Mouse (Mus musculus) natural killer cell, adult 2 months (primary cell): ENCODE measurements around the gene Fam222b.
"Not testable (repeated sequence)": the region's sequence is repeated elsewhere in the genome, so short reads cannot be mapped to it uniquely, and the experiment has no call there.

Experiments
- DNase-seq, 2 experiments: peaks; one replicate each; pipeline ENCODE4 v3.0.0; 2022; ENCODE audit warnings: low spot score in 2 of 2

Gene Fam222b

GRCm38 (mm10) chr11:78180081-78180761 lies 85.8 kb downstream of the Fam222b start:
- DNase-seq = no peak

- no peak for DNase-seq
Observed at GRCm38 (mm10) chr11:78181830-78182357, 87.4 kb downstream of the Fam222b start.

- DNase-seq = no peak
Observed at GRCm38 (mm10) chr11:78182450-78182849, 88.0 kb downstream of the Fam222b start.

GRCm38 (mm10) chr11:78182961-78183844 lies 88.7 kb downstream of the Fam222b start, which contains the start of gene Rpl23a:
Gene Rpl23a, minus strand, starts transcription at chr11:78183584.
- peak; percentile 72 to 78 for DNase-seq

GRCm38 (mm10) chr11:78183884-78184514 lies 89.5 kb downstream of the Fam222b start:
- no peak for DNase-seq

GRCm38 (mm10) chr11:78184702-78185101 lies 90.2 kb downstream of the Fam222b start:
- DNase-seq = not testable (repeated sequence)

GRCm38 (mm10) chr11:78188331-78189233 lies 94.1 kb downstream of the Fam222b start, which contains the start of gene Rab34:
Gene Rab34, plus strand, starts transcription at chr11:78188430.
- DNase-seq = peak in 1 of 2 experiments; percentile 14

- DNase-seq = no peak
Observed at GRCm38 (mm10) chr11:78189234-78190040, 95.0 kb downstream of the Fam222b start.

- no peak for DNase-seq
Observed at GRCm38 (mm10) chr11:78190041-78190440, 95.6 kb downstream of the Fam222b start.

GRCm38 (mm10) chr11:78193113-78193512 lies 98.7 kb downstream of the Fam222b start, which contains the start of gene Proca1:
Gene Proca1, plus strand, starts transcription at chr11:78193392.
- no peak for DNase-seq

GRCm38 (mm10) chr11:78194411-78195100 lies 100.1 kb downstream of the Fam222b start:
- peak; percentile 57 to 71 for DNase-seq

GRCm38 (mm10) chr11:78195101-78195863 lies 100.8 kb downstream of the Fam222b start:
- no peak for DNase-seq

- no peak for DNase-seq
Observed at GRCm38 (mm10) chr11:78202372-78202771, 107.9 kb downstream of the Fam222b start.

- no peak for DNase-seq
Observed at GRCm38 (mm10) chr11:78204287-78204686, 109.8 kb downstream of the Fam222b start.

- DNase-seq = no peak
Observed at GRCm38 (mm10) chr11:78205361-78206206, 111.1 kb downstream of the Fam222b start.
